Mouse (Mus musculus): ENCODE measurements at regions not wholly inside any gene's neighbourhood (a gene's known extent, or its start where the extent isn't known, plus 50 kb on each side); places are given as distances from the start of the nearest gene placed in this dataset.

- TF ChIP-seq POLR2A (IDR thresholded peaks at IDR 0.05; ENCODE audit: insufficient read depth, low read length): no peak
- no peak for TF ChIP-seq CTCF (IDR thresholded peaks at IDR 0.05; ENCODE audit: low read depth, low read length)
These were observed 137.5 kb downstream of the Cct6b start for GRCm38 (mm10) chr11:82626501-82627111.
